Mouse (Mus musculus): ENCODE measurements around the gene Dnajb12.

Gene Dnajb12

GRCm38 (mm10) chr10:59879255-59880028 is at the start of gene Dnajb12:
Gene Dnajb12 (plus strand): TSS chr10:59879556.
- DNase-seq (ENCODE audit: low spot score), result peak; percentile 88

- DNase-seq (ENCODE audit: low spot score), result no peak
These were observed 49.5 kb upstream of the Dnajb12 start for GRCm38 (mm10) chr10:59829886-59830285.

GRCm38 (mm10) chr10:59831950-59832349 is 47.4 kb upstream of the Dnajb12 start:
- DNase-seq (ENCODE audit: low spot score), result no peak

DNA sequence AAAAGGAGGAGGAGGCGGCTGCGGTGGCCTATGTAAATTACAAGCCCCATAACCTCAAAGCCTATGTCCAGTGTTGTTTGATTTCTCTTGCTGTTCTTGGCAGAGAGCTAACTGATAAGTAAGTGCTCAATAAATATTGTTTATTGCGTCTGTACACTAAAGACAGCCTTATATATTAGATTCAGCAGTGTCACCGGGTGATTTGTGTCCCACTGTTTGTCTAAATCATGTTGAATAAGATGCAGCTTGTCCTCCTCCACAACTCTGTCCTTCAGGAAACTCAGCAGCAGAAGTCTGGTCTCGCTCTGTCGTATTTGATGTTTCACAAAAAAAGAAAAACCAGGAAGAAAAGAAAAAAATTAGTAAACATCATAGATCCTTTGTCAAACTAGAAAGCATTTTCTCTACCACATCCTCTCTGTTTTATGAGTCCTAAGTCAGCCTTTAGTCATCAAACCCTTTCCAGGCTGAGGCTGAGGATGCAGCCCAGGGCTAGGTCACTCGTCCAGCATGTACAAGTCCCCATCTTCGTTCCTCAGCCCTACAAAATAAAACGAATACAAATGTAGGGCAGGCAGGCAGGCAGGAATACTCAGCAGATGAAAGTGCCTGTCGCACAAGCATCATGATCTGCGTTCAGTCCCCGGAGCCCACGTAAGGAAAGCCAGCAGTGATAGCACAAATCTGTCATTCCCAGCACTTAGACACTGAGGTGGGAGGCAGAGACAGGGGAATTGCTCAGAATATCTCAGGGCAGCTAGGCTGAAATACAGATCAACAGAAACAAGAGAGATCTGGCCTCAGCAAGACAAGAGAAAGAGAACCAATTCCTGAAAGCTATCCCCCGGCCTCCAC is 43.8 kb upstream of the Dnajb12 start:
- DNase-seq (ENCODE audit: low spot score), result no peak

DNA sequence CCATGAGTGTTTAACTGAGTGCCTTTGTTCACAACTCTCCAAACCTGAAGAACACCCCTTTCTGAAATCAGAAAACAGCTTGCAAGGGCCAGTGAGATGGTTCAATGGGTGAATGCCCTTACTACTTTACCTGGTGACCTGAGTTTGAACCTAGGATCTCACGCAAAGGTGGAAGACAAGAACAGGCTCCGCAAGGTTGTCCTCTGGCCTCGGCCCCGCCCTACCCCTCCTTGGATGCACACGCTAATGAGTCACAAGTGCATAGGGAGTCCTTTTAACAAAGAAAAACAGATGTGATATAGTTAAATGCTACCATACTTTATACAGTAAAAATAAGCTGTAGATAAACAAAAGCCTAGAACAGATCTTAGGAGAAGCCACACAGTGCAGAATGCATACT is 41.9 kb upstream of the Dnajb12 start:
- no peak for DNase-seq (ENCODE audit: low spot score)

GRCm38 (mm10) chr10:59841434-59841833 is 37.9 kb upstream of the Dnajb12 start:
- no peak for DNase-seq (ENCODE audit: low spot score)

DNA sequence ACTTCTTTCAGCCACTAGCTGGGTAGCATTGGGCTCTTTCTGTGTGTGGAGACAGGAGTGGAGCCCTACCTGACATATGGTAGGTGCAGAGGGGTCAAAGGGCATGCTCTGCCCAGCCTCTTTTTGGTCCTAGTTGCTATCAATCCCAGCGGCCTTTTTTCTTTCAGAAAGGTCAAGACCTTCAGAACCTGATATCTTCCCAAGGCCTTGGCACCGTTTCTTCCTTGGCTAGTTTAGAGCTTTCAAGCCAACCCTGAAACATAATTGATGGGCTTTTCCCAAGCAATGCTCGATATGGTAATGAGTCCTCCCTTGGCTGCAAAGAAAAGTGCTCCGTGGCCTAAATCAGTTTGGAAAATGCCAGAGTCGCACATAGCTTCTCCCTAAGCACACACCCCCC is 36.2 kb upstream of the Dnajb12 start:
- DNase-seq (ENCODE audit: low spot score), result no peak

DNA sequence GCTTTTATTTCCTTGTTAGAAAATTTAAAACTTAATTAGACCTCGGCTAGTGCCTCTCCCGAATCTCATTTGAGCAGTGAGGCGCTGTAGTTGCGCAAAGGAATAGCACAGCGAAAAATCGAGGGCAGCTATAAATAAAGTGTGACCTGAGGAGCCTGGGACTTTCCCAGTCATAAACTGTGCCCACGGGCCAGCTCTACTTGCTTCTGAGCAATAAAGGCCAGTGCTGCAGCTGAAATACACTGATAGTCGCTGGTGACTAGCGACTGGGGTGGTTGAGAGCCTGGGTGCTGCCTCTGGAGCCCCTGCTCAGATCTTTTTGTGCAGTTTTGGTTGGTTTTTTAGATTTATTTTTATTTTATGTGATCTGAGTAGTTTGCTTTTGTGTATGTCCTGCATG is 34.7 kb upstream of the Dnajb12 start:
- DNase-seq (ENCODE audit: low spot score), result no peak

- no peak for DNase-seq (ENCODE audit: low spot score)
These were observed 32.9 kb upstream of the Dnajb12 start for GRCm38 (mm10) chr10:59846416-59846815.

DNA sequence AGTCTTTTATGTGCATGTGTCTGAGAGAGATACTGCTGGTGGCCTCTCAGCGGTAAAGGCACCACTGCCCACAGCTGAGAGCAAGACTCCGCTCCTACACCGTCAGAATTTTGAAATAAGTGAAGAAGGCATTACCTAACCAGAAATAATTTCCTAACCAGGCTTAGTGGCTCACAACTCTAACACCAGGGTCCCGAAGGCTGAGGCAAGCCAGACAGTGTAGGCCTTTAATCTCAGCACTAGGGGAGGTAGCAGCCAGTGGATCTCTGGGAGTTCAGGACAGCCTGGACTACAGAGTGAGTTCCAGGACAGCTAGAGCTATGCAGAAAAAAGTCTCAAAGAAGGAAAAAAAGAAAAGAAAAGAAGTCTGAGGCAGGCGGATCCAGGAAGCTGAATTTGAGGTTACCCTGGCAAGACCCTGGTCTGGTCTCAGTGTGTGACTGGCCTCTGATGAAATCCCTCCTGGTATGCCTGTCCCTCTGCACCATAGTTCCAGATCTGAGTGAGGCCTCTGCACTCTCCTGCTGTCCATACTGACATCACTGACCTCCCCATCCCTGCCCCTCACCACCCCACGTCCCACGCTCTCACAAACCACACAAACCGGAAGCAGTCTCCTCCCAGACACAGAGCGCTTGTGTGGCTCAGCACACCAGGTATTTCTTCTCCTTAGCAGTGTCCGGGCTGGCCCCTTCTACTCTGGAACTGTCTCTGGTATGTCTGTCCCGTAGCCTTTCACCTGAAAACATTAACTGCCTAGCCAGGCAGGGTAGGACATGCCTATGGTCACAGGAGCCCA is 31.1 kb upstream of the Dnajb12 start:
- DNase-seq (ENCODE audit: low spot score), result no peak

DNA sequence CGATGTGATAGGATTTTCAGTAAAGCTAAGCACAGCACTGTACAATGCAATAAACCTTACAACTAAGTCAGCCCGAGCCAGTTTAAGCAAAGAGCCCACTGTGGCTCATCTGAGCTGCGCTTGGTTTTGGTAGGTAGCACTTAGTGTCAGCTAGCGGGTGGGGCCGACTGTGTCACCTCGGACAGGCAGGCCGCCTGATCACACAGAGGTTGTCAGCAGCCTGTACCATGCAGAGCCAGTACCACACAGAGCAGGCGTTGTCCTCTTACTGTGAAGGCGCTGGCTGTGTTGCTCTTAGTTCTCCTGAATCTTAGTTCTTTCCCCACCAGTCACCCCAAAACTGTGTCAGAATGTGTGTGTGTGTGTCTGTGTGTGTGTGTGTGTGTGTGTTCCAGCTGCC is 30.4 kb upstream of the Dnajb12 start:
- no peak for DNase-seq (ENCODE audit: low spot score)

- DNase-seq (ENCODE audit: low spot score), result no peak
These were observed 30.0 kb upstream of the Dnajb12 start for GRCm38 (mm10) chr10:59849371-59849770.

DNA sequence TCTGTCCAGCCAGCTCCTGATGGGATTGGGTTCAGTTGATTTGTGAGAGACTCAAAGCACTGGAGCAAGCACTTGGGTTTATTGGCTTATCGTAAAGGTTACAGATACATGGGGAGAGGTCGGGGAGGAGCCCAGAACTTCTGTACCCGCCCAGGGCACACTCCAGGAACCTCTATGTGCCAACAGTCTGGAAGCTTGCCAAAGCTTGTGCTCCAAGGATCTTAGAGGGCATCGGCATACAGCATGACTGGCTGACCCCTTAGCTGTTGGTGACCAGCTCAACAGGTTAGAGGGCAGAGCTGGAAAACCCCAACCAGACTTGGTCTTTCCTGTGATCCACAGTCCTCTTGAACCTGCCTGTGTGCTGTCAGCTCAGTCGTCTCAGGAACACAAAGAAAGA is 22.2 kb upstream of the Dnajb12 start:
- DNase-seq (ENCODE audit: low spot score), result no peak

DNA sequence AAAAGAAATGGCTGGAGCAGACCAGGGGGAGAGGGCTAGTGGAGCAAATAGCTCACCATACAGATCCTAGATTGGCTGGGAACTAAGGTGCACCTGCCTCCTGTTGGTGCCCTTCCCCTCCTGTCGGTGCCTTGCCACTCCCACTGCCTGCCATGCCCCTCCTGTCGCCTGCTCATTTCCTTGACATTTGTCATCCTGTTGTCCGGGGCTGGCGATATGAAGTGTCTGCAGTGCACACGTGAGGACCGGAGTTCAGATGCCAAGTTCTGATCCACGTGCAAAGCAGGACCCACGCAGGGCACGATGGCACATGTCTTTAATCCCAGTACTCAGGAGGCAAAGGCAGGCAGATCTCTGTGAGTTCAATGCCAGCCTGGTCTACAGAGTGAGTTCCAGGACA is 18.7 kb upstream of the Dnajb12 start:
- DNase-seq (ENCODE audit: low spot score), result no peak

DNA sequence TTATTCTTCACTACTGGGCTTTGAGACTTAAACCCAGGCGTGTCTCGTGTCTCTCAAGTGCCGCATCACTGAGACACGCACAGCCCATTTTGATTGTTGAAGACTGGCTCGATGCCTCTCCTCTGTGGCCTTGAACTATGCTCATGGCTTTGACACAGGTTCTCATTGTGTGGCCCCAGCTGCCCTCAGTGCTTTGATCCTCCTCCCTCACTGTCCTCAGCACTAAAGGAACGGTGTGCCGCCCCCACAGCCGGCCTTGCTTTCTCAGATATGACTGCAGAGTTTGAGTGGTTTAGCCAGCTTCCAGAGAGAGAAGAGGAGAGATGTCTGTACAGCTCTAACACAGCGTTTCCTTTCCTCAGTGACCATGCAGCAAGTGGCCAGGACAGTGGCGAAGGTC is 18.2 kb upstream of the Dnajb12 start:
- no peak for DNase-seq (ENCODE audit: low spot score)

GRCm38 (mm10) chr10:59862816-59863440 is 16.4 kb upstream of the Dnajb12 start:
- no peak for DNase-seq (ENCODE audit: low spot score)

- DNase-seq (ENCODE audit: low spot score), result no peak
These were observed 15.7 kb upstream of the Dnajb12 start for GRCm38 (mm10) chr10:59863620-59864019.

DNA sequence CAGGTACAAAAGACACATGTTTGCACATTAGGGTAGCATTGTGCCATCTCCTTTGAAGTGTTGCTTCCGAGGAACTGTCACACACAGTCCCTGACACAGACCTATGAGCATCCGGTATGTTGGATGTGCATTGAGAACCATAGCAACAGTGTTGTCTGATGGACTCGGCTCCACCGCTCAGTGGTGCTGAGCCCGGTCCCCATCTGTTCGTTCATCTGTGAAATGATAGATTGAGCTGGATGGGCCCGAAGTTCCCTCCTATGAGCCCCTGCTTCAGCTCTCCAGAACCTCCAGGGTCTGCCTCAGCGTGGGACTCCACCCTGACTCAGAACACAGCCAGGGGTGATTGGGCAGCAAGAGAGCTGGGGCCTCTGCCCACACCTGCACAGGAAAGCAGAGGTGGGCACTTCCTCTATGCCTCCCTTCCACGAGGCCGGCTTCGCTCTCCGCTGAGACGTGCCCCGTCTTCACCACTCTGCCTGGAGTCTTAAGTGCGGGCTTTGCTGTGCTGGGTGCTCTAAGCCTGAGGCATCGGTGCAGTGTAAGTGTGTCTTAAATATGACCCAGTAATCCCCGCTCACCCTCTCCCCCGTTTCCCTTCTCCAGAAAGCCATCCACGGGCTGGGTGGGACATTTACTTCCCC is 15.0 kb upstream of the Dnajb12 start:
- DNase-seq (ENCODE audit: low spot score), result no peak

DNA sequence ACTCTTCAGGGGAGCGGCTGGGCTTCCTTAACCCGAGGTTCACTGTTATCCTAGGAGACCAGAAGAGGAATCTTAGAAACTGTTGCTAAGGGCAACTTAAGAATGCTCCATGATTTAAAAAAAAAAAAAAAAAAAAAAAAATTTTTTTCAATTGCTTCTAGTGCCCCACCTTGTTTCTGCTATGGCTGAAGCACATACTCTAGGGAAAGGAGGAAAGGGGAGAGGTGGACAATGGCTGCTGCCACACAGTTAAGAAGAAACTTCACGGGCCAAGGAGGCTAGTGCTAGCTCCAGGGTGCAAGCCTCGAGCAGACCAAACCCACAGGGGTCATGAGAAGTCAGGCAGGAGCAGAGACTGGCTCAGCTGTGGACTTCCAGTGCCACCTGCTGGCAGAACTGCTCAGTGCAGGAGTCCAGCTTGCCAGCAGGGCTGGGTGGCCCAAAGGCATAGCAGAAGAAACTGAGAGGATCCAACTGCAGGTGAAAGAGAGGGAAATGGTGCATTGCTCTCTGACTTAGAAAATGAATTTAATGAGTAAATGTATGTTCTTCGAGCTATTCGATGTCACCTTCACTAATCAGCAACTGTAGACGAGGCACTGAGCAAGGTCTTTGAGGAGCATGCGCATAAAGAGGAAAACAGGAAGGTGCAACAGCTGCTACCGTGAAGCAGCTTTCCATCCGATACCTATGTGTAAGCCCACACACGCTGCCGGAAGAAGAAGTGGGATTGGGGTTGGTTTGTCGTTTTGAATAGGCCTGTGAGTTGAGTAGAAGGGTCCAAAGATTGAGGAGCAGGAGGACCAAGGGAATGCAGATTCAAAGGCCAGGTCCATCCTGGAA is 14.3 kb upstream of the Dnajb12 start:
- peak; percentile 81 for DNase-seq (ENCODE audit: low spot score)

DNA sequence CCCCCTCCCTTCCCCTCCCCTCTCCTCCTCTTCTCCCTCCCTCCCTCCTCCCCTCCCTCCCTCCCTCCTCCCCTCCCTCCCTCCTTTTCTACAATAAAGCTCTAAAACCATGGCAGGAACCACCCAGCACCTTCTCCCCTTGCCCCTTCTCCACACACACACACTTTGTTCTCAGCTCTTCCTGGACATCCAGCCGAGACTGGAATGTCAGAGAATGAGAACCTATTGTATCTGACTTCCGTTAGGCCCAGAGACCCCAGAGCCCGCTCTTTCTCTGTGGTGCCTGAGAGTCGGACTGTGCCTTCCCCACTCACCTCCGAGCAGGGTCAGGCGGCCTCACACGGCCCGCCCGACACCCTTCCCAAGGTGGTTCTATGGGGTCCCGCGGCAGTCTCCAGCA is 11.1 kb upstream of the Dnajb12 start:
- no peak for DNase-seq (ENCODE audit: low spot score)

DNA sequence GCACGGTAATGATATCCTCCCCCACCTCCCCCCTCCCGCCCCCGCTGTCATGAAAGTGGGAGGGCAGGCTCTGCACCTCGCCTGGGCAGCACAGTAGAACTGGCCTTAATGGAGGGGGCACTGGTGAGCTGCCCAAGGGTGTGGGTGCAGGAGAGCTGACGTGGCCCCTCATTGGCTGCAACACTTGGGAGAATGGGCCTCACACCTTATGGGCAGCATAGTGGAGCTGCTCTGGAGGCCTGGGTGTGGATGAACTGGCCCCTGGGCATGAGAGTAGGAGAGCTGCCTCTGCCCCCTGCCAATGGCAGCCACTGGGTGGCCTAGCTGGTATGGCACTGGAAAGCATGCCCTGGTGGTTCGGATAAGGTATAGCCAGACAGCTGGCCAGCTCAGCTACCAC is 9.3 kb upstream of the Dnajb12 start:
- DNase-seq (ENCODE audit: low spot score), result no peak

Data from layer of hippocampus, adult 9-10 months (tissue).